Mouse (Mus musculus) megakaryocyte, adult 5-6 weeks (primary cell): Measurements from ENCODE around the gene Pcsk7. TPM values are rescaled to one million over a fixed set of nuclear protein-coding genes. Genes with fewer than 3 reads are reported as not detected.
A peak's percentile ranks its signal among the peaks of the same experiment; 100 is the strongest.

Source experiments
- ATAC-seq: 2 replicates; pipeline ENCODE4 v1.8.0; 2016; ENCODE audit warnings: mild to moderate bottlenecking, inconsistent platforms; ENCODE audit not compliant: poor library complexity, severe bottlenecking
- total RNA-seq, 2 experiments: library from RNA; stranded (forward) in 1 of 2; stranded (reverse) in 1 of 2; fragments of 153-499, 151-499 nt in 1 of 2; fragments of 221-1000, 200-1000 nt in 1 of 2; gene quantifications; 2 replicates each; pipeline versions ENCODE4 v1.2.3 to v1.2.4; 2015 to 2017

Gene Pcsk7
- total RNA-seq, 2 experiments from 2014 or later = 12.1 to 22.5 TPM

GRCm38 (mm10) chr9:45959661-45960060, 53.4 kb downstream of the Pcsk7 start:
- peak; percentile 69 for ATAC-seq

- ATAC-seq = peak; percentile 86
Measured at GRCm38 (mm10) chr9:45961855-45962254, 55.6 kb downstream of the Pcsk7 start.

DNA sequence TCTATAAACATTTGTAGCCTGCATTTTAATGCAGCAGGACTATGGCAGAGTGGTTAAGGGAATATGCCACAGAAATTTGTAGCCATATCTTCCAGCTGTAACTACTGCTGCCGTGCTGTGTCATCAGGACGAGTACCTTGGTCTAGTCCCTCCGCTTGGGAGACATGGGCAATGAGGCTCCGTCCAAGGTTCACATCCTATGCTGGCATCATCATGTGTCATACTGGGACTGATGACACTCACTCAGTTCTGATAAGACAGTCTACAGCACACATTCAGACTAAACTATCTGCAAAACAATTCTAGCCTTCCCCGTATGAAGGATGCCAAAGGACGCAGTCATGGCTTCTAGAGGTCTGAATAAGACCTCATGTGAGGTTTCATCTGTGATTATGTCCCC, 57.3 kb downstream of the Pcsk7 start:
- ATAC-seq = no peak

DNA sequence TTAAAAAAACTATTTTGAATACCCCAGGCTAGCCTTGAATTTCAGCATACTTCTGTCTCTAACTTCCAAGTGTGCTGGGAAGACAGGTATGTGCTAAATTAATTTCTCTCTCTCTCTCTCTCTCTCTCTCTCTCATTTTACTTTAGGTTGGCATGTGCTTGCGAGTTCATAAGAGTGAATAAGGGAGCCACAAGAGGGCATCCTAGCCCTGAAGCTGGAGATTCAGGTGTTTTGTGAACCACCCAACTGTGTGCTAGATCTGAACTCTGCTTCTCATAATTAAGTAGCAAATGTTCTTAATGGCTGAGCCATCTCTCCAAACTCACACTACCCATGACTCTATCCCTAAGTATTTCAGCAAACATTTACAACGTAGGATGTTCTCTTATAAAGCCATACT, 70.6 kb downstream of the Pcsk7 start:
- no peak for ATAC-seq

Other genes starting within 250 kb of the Pcsk7 start
- gene Cep164, start 77.8 kb upstream of the Pcsk7 start, total RNA-seq (2015) = 11.1 and 11.9 TPM in 2 replicates
- 9.8 and 16.3 TPM in 2 replicates for gene Cep164, start 77.8 kb upstream of the Pcsk7 start, total RNA-seq (2017)
- gene Bace1, start 67.9 kb upstream of the Pcsk7 start, total RNA-seq (2015) = 2.9 and 3.5 TPM in 2 replicates
- 4.1 and 7.2 TPM in 2 replicates for gene Bace1, start 67.9 kb upstream of the Pcsk7 start, total RNA-seq (2017)
- 19.6 and 23.3 TPM in 2 replicates for gene Rnf214, start 414 bp downstream of the Pcsk7 start, total RNA-seq (2015)
- 32.5 and 34.0 TPM in 2 replicates for gene Rnf214, start 414 bp downstream of the Pcsk7 start, total RNA-seq (2017)
- gene Tagln, start 29.6 kb downstream of the Pcsk7 start, total RNA-seq (2015) = 0.13 and 0.32 TPM in 2 replicates
- gene Tagln, start 29.6 kb downstream of the Pcsk7 start, total RNA-seq (2017) = 0.40 TPM in 1 of 2 replicates, not detected in the other
- 57.3 and 71.0 TPM in 2 replicates for gene Sidt2, start 48.8 kb downstream of the Pcsk7 start, total RNA-seq (2015)
- 41.4 and 51.9 TPM in 2 replicates for gene Sidt2, start 48.8 kb downstream of the Pcsk7 start, total RNA-seq (2017)
- gene Pafah1b2, start 106.2 kb downstream of the Pcsk7 start, total RNA-seq (2015) = 28.6 and 44.4 TPM in 2 replicates
- gene Pafah1b2, start 106.2 kb downstream of the Pcsk7 start, total RNA-seq (2017) = 53.0 and 73.9 TPM in 2 replicates
- 32.9 and 34.5 TPM in 2 replicates for gene Sik3, start 106.3 kb downstream of the Pcsk7 start, total RNA-seq (2015)
- gene Sik3, start 106.3 kb downstream of the Pcsk7 start, total RNA-seq (2017) = 17.5 and 24.0 TPM in 2 replicates